Mouse (Mus musculus): ENCODE measurements around the gene Gm572. TPM values are rescaled to one million over a fixed set of nuclear protein-coding genes. Genes with fewer than 3 reads are reported as not detected.

Gene Gm572
- total and polyA plus RNA-seq, 3 experiments, result not detected

DNA sequence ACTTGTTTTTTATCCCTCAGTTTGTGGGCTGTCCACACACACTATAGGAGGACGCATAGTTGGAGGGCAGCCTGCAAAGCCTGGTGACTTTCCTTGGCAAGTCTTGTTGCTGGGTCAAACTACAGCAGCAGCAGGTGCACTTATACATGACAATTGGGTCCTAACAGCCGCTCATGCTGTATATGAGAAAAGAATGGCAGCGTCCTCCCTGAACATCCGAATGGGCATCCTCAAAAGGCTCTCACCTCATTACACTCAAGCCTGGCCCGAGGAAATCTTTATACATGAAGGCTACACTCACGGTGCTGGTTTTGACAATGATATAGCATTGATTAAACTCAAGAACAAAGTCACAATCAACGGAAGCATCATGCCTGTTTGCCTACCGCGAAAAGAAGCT, 29.4 kb upstream of the Gm572 start:
- 0 out of 2 replicates have a peak, but pooled peaks have one; percentile 19 for TF ChIP-seq NELFE (IDR thresholded peaks at IDR 0.05; ENCODE audit: low read depth, low read length)
- no peak for TF ChIP-seq ZNF384 (IDR thresholded peaks at IDR 0.05; ENCODE audit: low read depth, low read length)
- Histone ChIP-seq H3K36me3 (ENCODE audit: control insufficient read depth in 1 of 2, insufficient read depth in 2 of 2, low read length in 2 of 2) (peaks cover 7 to 16% of the 10 kb centered on the region in 2 experiments), H3K4me3 (ENCODE audit: control insufficient read depth in 1 of 2, insufficient read depth in 1 of 2, low read depth in 2 of 2, low read length in 2 of 2) (no peak overlapping the region), H3K4me1 (ENCODE audit: control insufficient read depth in 1 of 2, insufficient read depth in 2 of 2, low read length in 2 of 2) (no peaks in the 10 kb centered on the region), H3K9me3 (replicated peaks; ENCODE audit: insufficient read depth, low read length) (no peaks in the 10 kb centered on the region), H3K27ac (ENCODE audit: control insufficient read depth, low read depth, low read length) (no peak overlapping the region), H3K9ac (ENCODE audit: control insufficient read depth, low read depth, low read length, poor library complexity, severe bottlenecking) (no peak overlapping the region), H3K27me3 (ENCODE audit: control insufficient read depth in 1 of 2, insufficient read depth in 2 of 2, low read length in 2 of 2) (no peaks in the 10 kb centered on the region), H3K79me2 (ENCODE audit: control insufficient read depth, insufficient read depth, low read length, poor library complexity) (no peaks in the 10 kb centered on the region)
- no peak for DNase-seq (ENCODE audit: low read depth, low spot score)

GRCm38 (mm10) chr4:148619805-148620204, 23.3 kb upstream of the Gm572 start:
- Histone ChIP-seq H3K79me2 (ENCODE audit: control insufficient read depth, insufficient read depth, low read length, poor library complexity) (peaks cover 33% of the 10 kb centered on the region), H3K27ac (ENCODE audit: control insufficient read depth, low read depth, low read length) (no peak overlapping the region), H3K4me3 (ENCODE audit: control insufficient read depth in 1 of 2, insufficient read depth in 1 of 2, low read depth in 2 of 2, low read length in 2 of 2) (no peak overlapping the region), H3K27me3 (ENCODE audit: control insufficient read depth in 1 of 2, insufficient read depth in 2 of 2, low read length in 2 of 2) (no peaks in the 10 kb centered on the region), H3K4me1 (ENCODE audit: control insufficient read depth in 1 of 2, insufficient read depth in 2 of 2, low read length in 2 of 2) (peaks cover 1 to 18% of the 10 kb centered on the region in 2 experiments), H3K36me3 (ENCODE audit: control insufficient read depth in 1 of 2, insufficient read depth in 2 of 2, low read length in 2 of 2) (peaks cover 48 to 61% of the 10 kb centered on the region in 2 experiments), H3K9me3 (replicated peaks; ENCODE audit: insufficient read depth, low read length) (no peaks in the 10 kb centered on the region), H3K9ac (ENCODE audit: control insufficient read depth, low read depth, low read length, poor library complexity, severe bottlenecking) (no peak overlapping the region)
- TF ChIP-seq RCOR1 (IDR thresholded peaks at IDR 0.05; ENCODE audit: low read depth, low read length) (no peak), POLR2A (IDR thresholded peaks at IDR 0.05; ENCODE audit: control insufficient read depth in 1 of 2, insufficient read depth in 1 of 2, low read depth in 1 of 2, low read length in 2 of 2, poor library complexity in 1 of 2) (0 out of 4 replicates have a peak, but pooled peaks of 1 of the 2 experiments have one; percentile 5), JUND (IDR thresholded peaks at IDR 0.05; ENCODE audit: low read depth, low read length) (no peak)
- DNase-seq (ENCODE audit: low read depth, low spot score), result no peak

- H3K9me3 ChIP-seq (replicated peaks; ENCODE audit: insufficient read depth, low read length), result no peaks in the 10 kb centered on the region
- no peak overlapping the region for H3K9ac ChIP-seq (ENCODE audit: control insufficient read depth, low read depth, low read length, poor library complexity, severe bottlenecking)
- peaks cover 57 to 62% of the 10 kb centered on the region in 2 experiments for H3K36me3 ChIP-seq (ENCODE audit: control insufficient read depth in 1 of 2, insufficient read depth in 2 of 2, low read length in 2 of 2)
- no peak for DNase-seq (ENCODE audit: low read depth, low spot score)
- no peak for TF ChIP-seq MYC (IDR thresholded peaks at IDR 0.05; ENCODE audit: low read depth, low read length)
- no peak for TF ChIP-seq RCOR1 (IDR thresholded peaks at IDR 0.05; ENCODE audit: low read depth, low read length)
- TF ChIP-seq SMC3 (IDR thresholded peaks at IDR 0.05; ENCODE audit: low read depth, low read length), result no peak
- TF ChIP-seq ZC3H11A (IDR thresholded peaks at IDR 0.05; ENCODE audit: low read depth, low read length), result no peak
- TF ChIP-seq E2F4 (IDR thresholded peaks at IDR 0.05; ENCODE audit: borderline replicate concordance, low read depth, low read length), result no peak
- no peak for TF ChIP-seq MEF2A (IDR thresholded peaks at IDR 0.05; ENCODE audit: extremely low read depth, insufficient replicate concordance, low read depth, low read length, poor library complexity, severe bottlenecking)
- TF ChIP-seq CTCF (IDR thresholded peaks at IDR 0.05 in 2 of 3, conservative IDR thresholded peaks at IDR 0.05 in 1 of 3; ENCODE audit: control insufficient read depth in 1 of 3, insufficient read depth in 1 of 3, low read depth in 2 of 3, low read length in 3 of 3, poor library complexity in 1 of 3, severe bottlenecking in 1 of 3), result no peak
- TF ChIP-seq TAL1 (IDR thresholded peaks at IDR 0.05; ENCODE audit: low read length), result no peak
- no peak for TF ChIP-seq MAZ (IDR thresholded peaks at IDR 0.05; ENCODE audit: low read depth, low read length)
- TF ChIP-seq POLR2A (IDR thresholded peaks at IDR 0.05; ENCODE audit: control insufficient read depth in 1 of 2, insufficient read depth in 1 of 2, low read depth in 1 of 2, low read length in 2 of 2, poor library complexity in 1 of 2), result no peak
- no peak for TF ChIP-seq TCF12 (IDR thresholded peaks at IDR 0.05; ENCODE audit: low read depth, low read length)
- TF ChIP-seq NELFE (IDR thresholded peaks at IDR 0.05; ENCODE audit: low read depth, low read length), result no peak
- no peak for TF ChIP-seq RAD21 (IDR thresholded peaks at IDR 0.05; ENCODE audit: low read depth, low read length)
- no peak for TF ChIP-seq ZKSCAN1 (IDR thresholded peaks at IDR 0.05; ENCODE audit: low read depth, low read length)
- no peak for TF ChIP-seq CHD2 (IDR thresholded peaks at IDR 0.05; ENCODE audit: low read length)
- TF ChIP-seq CHD1 (IDR thresholded peaks at IDR 0.05; ENCODE audit: low read depth, low read length), result no peak
- TF ChIP-seq BHLHE40 (IDR thresholded peaks at IDR 0.05; ENCODE audit: borderline replicate concordance, low read depth, low read length), result no peak
- no peak for TF ChIP-seq ZNF384 (IDR thresholded peaks at IDR 0.05; ENCODE audit: low read depth, low read length)
- TF ChIP-seq POLR2AphosphoS2 (IDR thresholded peaks at IDR 0.05; ENCODE audit: low read length), result no peak
- H3K4me1 ChIP-seq (ENCODE audit: control insufficient read depth in 1 of 2, insufficient read depth in 2 of 2, low read length in 2 of 2), result peaks cover 2 to 23% of the 10 kb centered on the region in 2 experiments
- no peak overlapping the region for H3K27ac ChIP-seq (ENCODE audit: control insufficient read depth, low read depth, low read length)
- H3K4me3 ChIP-seq (ENCODE audit: control insufficient read depth in 1 of 2, insufficient read depth in 1 of 2, low read depth in 2 of 2, low read length in 2 of 2), result no peak overlapping the region
- no peaks in the 10 kb centered on the region for H3K27me3 ChIP-seq (ENCODE audit: control insufficient read depth in 1 of 2, insufficient read depth in 2 of 2, low read length in 2 of 2)
- H3K79me2 ChIP-seq (ENCODE audit: control insufficient read depth, insufficient read depth, low read length, poor library complexity), result peaks cover 42% of the 10 kb centered on the region
Measured at GRCm38 (mm10) chr4:148620718-148621117, 22.4 kb upstream of the Gm572 start.

All from MEL (cell line).